Mouse (Mus musculus): ENCODE data around the gene Gm49373.
"Not testable (repeated sequence)": the region's sequence is repeated elsewhere in the genome, so short reads cannot be mapped to it uniquely, and the experiment has no call there.

Gm49373 gene

DNA sequence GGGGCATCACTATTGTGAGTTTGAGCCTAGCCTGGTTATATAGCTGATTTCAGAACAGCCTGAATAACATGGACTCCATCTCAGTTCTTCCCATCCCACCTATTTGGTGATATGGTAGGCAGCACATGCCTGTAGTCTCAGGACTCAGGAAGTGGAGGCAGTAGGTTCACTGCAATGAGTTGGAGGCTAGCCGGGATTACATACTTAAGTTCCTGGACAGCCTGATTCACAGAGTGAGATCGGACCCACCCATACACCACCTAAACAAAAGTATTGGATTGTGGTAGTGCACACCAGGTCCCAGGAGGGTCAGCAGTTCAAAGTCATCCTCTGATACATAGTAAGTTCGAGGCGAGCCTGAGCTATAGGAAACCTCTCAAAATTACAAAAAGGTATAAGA is 255 bp downstream of the Gm49373 start:
- DNase-seq (ENCODE audit: low read depth, low spot score): peak; percentile 57

DNA sequence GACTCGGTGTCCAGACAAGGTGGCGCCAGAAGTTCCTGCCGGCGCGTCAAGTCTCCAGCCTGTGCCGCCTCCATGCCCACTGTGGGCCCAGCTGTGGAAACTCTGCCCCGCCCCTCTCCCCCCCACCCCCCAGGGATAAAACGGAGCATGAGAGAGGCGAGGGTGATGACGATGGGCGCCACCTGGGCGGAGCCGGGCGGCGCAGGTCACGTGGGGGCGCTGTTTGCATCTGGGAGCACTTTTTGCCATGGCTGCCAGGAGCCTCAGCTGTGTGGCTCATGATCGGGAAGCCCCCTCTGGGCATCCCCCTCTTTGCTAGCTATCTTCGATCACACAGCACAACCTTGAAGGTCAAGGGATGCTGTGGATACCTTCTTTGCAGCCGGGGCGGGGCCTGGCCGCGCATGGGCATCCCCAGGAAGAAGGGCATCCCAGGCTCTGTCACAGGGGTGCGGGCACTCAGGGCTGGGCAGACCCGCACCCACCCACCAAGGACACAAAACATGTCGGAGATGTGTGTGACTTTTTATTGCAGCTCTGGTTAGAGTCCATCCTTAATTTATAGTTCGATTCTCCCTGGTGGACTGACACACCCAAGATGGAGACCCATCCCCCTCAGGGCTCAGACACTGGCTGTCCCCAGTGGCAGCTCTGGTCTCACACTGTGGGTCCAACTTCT is 5.8 kb downstream of the Gm49373 start, which contains the start of gene Zglp1:
Gene Zglp1 (minus strand): TSS at position 88 of the 679 bp plus-strand sequence.
- DNase-seq (ENCODE audit: low read depth, low spot score): no peak

DNA sequence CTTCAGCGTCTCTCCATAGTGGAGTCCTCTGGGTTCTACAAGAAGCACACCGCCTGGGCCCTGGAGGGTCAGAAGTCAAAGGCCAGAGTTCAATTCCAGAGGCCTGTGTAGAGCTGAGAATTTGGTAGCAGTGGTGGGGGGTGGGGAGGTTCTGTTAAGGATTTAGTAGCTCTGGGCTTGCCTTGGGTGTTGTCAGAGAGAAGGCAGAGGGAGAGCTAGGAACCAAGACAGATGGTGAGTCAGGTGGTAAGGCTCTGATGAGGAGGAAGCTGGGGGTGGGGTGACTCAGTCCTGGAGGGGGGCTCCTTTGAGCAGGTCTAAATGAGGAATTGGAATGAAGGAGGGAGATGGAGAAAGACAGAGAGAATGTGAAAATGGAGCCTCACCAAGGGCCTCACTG is 10.0 kb downstream of the Gm49373 start:
- no peak for DNase-seq (ENCODE audit: low read depth, low spot score)

DNA sequence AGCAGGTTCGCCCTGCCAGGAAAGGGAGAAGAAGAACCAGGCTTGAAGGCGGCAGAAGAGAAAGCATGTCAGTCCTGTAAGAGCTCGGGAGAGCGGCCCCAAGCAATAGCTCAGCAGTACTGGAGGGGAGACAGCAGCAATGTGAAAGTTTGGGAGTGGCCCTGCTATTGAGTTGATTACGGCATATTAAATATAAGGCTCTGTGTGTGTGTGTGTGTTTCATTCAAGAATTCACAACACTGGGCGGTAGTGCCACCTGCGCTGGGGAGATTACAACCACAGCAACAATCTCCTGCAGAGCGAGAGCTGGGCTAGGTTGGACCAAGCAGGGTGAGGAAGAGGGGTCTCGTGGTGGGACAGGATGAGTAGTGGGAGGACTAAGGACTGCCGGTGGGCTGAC is 21.3 kb downstream of the Gm49373 start:
- DNase-seq (ENCODE audit: low read depth, low spot score): no peak

DNA sequence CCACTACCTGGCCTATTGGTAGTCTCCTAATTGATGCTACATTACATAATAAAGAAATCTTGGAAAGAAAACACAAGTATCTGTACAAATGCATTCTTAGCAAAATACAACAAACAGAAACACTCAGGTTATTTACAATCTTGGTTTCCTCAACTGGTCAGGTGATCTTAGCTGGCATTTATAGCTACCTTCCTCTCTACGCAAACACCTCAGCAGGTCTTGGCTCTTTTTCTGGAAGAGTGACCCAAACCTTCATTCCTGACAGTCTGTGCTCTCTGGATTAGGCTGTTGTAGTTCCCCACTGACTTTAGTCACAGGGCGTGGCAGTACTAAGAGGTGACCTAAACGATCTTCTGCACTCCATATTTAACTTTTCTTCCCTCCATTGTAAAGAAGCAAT is 27.7 kb downstream of the Gm49373 start:
- no peak for DNase-seq (ENCODE audit: low read depth, low spot score)

DNA sequence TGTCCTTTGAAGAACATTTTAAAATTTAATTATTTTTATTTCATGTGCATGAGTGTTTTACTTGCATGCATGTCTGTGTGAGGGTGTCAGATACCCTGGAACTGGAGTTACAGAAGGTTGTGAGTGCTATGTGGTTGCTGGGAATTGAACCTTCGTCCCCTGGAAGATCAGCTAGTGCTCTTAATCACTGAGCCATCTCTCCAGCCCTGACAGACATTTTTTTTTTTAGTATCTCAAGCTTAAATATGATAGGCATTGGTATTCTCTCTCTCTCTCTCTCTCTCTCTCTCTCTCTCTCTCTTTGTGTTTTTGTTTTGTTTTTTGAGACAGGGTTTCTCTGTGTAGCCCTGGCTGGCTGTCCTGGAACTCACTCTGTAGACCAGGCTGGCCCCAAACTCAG is 28.1 kb downstream of the Gm49373 start:
- not testable (repeated sequence) for DNase-seq (ENCODE audit: low read depth, low spot score)

DNA sequence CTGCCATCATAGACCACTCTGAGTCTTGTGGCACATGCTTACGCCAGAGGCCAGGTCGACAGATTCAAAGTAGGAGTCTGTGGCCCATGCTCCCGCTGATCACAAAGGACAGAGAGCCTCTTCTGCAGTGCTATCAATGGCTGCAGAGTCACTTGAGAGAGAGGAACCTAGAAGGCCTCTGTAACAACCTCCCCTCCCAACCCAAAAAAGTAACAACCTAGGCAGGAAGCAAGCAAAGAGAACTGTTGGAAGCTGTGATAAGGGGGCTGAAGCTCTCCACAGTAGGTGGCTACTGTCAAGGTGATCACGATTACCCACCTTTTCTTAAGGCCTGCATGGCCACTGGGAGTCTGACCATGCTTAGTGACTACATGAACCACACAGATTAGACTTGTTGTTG is 29.3 kb downstream of the Gm49373 start:
- DNase-seq (ENCODE audit: low read depth, low spot score): no peak

DNA sequence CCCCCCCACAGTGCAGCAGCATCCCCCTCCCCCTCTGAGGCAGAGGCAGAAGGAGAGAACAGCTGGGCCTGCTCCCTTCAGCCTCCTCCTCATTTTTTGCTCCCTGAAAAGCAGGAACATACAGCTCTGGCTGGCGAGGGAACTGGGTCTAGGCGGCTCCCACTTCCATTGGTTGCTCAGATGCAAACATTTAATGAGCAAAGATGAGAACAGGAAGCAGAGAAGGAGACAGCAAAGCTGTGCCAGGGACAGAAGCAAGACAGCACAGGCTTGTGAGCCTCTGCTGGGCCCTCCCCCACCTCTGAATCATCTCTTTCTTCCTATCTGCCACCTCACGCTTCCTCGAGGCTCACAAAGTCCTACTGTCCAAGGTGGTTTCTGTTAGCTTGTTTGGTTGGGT is 31.6 kb downstream of the Gm49373 start:
- DNase-seq (ENCODE audit: low read depth, low spot score): no peak

DNA sequence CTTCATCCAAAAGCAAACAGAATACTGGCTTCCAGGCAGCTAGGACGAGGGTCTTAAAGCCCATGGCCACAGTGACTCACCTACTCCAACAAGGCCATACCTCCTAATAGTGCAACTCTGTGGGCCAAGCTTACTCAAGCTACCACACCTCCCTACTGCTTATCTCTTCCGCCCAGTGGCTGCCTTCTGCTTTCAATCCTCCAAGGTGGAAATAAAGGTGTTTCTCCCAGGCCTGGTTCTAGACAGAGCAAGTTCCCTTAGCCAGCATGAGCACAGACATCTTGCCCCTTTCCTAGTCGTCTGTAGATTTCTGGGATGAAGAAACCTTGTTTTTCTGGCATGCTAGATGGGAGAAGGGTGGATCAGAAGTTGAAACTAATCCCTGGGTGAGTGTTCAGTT is 33.1 kb downstream of the Gm49373 start:
- DNase-seq (ENCODE audit: low read depth, low spot score): no peak

DNA sequence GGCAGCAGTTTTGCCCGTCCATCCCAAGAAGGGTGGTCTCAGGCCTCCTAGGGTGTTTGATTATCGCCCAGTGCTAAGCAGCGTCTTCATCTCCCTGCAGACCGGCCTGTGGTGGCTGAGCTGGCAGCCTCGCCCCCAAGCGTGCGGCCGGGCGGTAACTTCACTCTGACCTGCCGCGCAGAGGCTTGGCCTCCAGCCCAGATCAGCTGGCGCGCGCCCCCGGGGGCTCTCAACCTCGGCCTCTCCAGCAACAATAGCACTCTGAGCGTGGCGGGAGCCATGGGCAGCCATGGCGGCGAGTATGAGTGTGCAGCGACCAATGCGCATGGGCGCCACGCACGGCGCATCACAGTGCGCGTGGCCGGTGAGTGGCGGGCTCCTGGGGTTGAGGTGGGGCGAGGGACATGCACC is 35.4 kb downstream of the Gm49373 start:
- no peak for DNase-seq (ENCODE audit: low read depth, low spot score)

DNA sequence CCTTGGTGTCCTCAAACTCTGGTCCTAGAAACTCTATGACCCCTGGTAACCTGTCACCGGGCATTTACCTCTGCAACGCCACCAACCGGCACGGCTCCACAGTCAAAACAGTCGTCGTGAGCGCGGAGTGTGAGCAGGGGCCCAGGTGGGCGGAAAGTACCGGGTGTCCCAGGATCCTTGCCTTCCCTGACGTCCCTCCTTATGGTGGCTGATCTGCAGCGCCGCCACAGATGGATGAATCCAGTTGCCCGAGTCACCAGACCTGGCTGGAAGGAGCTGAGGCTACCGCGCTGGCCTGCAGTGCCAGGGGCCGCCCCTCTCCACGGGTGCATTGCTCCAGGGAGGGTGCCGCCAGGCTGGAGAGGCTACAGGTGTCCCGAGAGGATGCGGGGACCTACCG is 36.2 kb downstream of the Gm49373 start:
- DNase-seq (ENCODE audit: low read depth, low spot score): no peak

DNA sequence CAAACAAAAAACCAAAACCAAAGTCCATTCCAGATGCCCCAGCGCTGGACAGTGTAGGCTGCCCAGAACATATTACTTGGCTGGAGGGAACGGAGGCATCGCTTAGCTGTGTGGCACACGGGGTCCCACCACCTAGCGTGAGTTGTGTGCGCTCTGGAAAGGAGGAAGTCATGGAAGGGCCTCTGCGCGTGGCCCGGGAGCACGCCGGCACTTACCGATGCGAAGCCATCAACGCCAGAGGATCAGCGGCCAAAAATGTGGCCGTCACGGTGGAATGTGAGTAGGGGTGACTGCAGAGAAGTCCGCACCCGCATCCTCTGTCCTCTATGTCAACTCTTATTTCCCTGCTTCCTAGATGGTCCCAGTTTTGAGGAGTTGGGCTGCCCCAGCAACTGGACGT is 36.7 kb downstream of the Gm49373 start:
- no peak for DNase-seq (ENCODE audit: low read depth, low spot score)

DNA sequence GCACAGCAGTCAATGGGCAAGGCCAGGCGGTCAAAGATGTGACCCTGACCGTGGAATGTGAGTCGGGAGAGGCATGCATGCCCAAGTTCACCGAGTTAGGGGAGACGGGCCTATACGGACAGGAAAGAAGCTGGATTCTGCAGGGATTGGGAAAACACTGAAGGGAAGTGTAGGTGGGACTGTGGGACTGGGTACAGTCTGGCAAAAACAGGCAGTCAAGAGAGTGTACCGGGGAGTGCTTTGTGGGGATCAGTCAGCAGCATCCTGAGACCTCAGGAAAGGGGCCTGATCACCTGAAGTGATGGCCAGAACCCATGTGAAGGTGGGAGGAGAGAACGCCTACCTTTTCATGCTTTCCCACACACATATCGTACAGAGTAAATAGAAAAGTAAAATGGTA is 37.3 kb downstream of the Gm49373 start:
- DNase-seq (ENCODE audit: low read depth, low spot score): no peak

DNA sequence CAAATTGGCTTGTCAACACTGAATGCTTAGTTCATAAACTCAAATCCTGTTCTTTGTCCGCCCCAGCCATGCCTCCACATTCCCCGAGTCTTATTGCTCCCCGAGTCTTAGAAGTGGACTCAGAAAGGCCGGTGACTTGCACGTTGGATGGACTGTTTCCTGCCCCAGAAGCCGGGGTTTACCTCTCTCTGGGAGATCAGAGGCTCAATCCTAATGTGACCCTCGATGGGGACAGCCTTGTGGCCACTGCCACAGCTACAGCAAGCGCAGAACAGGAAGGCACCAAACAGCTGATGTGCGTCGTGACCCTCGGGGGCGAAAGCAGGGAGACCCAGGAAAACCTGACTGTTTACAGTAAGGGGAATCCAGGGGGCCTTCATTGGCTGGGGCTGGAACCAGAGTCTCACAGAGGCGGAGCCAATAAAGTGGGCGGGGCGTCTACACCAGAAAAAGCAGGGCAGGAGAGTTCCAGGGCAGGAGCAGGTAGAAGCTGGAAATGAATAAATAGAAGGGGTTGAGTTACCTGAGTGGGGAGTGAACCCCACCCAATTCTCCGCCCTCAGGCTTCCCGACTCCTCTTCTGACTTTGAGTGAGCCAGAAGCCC is 38.3 kb downstream of the Gm49373 start:
- DNase-seq (ENCODE audit: low read depth, low spot score): peak; percentile 75

DNA sequence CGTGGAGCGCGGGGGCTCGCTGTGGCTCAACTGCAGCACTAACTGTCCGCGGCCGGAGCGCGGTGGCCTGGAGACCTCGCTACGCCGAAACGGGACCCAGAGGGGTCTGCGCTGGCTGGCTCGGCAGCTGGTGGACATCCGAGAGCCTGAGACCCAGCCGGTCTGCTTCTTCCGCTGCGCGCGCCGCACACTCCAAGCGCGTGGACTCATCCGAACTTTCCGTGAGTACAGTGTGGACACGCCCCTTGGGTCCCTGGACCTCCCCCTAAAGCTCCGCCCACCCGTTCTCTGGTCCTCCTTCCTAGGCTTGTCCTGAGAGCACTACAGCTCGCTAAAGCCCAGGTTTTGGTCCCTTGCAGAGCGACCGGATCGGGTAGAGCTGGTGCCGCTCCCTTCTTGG is 39.8 kb downstream of the Gm49373 start:
- peak; percentile 92 for DNase-seq (ENCODE audit: low read depth, low spot score)

DNA sequence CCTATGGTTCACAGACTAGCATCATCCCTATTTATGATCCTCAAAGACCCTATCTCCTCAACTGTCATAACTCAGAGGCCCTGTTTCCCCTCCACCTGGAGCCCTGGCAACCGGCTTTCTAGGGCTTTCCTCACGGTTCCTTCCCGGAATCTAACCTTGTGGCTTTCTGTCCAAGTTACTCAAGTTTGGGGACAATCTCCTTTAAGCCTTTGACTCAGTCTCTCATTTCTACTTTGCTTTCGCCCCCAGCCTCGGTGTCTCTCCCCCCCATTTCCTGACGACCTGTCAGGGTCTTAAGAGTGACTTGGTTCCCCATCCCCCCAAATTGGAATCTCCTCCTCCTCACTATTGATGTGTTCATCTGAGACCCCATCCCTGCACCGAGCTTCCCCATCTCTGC is 40.4 kb downstream of the Gm49373 start:
- no peak for DNase-seq (ENCODE audit: low read depth, low spot score)

DNA sequence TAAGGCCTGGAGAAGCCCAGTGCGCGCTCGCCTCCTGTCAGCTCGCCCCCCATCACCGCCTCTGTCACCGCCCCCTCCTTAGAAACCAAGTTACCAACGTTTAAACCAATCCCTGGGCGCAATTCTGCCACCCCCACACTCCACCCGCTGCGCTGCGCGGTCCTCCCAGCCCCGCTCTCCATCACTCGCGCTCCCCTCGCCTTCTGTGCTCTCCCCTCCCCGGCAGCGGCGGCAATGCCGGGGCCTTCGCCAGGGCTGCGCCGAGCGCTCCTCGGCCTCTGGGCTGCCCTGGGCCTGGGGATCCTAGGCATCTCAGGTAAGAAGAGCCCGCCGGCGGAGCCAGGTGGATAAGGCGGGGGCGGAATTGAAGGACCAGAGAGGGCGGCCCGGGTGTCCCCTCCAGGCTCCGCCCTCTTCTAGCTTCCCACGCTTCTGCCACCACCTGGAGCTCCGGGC is 41.0 kb downstream of the Gm49373 start, which contains the start of gene Icam5:
Gene Icam5 (plus strand): TSS at position 178 of the 456 bp plus-strand sequence.
- no peak for DNase-seq (ENCODE audit: low read depth, low spot score)

DNA sequence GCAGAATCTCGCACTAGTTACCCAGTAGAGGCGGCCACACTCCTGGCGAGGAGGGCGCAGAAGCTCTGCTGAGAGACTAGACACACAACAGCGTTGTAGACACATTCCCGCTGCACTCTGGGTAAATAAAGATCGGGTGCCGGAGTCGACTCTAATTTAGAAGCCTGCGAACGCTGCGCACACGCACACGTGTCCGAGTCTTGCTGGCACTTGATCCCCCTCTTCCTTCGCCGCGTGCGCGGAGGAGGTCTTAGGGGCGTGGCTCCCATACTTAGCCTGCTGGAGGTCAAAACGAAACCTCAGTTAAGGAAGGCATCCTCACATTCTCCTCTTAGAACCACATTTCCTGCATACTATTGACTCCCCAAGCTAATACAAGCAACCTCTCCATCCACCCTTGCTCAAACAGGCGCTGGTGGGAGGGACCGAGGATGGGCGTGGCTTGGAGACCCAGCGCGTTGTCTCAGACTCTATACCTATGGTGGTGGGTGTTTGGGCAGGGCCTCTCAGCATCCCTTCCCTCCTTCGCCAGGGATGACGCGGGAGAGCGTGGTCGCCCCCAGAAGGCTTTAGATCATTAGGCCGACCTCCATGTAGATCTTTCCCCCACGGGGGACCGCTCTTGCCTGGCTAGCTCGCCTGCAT is 41.5 kb downstream of the Gm49373 start:
- DNase-seq (ENCODE audit: low read depth, low spot score): peak; percentile 79

DNA sequence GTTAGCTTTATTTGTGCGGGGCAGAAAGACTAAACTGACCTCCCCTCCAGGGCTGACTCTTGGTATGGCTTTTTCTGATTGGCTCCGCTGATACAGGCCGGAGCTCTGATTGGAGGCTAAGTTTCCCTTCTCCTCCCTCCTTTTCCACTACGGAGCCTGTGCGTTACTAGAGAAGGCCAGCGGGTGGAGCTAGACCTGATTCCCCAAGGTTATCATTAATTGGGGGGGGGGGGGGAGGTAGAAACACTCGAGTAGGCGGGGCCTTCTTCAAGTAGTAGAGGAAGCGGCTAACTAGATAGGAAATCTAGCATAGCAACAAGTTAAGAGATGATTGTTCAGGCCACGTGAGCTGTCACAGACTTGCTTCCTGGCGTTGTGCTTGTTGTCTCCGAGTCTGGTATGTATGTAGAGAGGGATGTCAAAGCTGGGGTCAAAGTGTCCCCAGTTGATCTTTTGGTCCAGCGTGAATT is 42.1 kb downstream of the Gm49373 start:
- DNase-seq (ENCODE audit: low read depth, low spot score): peak; percentile 95

DNA sequence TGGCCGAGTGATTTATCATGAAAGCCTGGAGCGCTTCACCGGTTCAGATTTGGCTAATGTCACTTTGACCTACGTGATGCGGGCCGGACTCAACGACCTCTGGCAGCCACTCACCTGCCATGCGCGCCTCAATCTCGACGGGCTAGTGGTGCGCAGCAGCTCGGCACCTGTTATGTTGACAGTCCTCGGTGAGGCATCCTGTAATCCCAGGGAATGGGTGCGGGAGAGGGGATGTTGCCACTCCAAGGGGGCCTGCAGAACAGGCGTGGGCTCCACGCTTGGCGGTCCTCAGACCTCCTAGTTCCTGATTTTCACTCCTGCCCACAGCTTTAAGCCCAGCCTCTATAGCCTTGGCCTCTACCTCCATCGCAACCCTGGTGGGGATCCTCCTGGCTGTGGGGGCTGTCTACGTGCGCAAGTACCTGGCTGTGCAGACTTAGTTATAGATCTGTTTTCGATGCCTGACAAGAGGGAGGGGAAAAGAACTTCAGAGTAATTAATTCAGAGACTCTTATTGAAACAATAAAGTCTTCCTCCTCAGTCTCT is 42.8 kb downstream of the Gm49373 start:
- DNase-seq (ENCODE audit: low read depth, low spot score): no peak

DNA sequence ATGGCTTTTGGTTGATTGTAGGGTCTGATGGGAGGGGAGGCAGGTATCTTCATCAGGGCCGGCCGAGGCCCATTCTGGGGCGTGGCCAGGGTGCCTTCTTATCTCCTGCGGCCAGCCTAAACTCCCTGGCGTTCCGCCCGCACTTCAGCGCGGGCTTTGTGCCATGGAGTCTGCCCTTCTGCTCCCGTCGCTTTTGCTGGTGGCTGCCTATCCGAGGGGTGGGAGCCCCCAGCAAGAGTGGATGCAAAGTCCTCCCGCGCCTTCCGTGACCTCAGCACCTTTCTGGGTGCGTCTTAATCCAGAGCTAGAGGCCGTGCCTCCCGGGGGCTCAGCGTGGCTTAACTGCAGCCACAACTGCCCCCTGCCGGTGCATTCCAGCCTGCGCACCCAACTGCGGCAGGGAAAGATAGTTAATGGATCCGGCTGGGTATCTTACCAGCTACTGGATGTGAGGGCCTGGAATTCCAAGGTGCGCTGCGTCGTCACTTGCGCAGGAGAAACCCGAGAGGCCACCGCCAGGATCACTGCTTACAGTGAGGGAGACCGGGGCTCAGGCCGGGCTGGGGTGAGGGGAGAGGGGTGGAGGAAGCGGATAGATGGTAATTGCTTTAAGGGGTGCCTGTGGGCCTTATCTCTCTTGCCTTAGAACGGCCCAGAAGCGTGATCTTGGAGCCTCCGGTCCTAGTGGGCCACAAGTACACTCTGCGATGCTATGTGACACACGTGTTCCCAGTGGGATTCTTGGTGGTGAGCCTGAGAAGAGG is 43.4 kb downstream of the Gm49373 start, which contains the start of gene Icam4:
Gene Icam4 (plus strand): TSS at position 83 of the 764 bp plus-strand sequence.
- DNase-seq (ENCODE audit: low read depth, low spot score): peak; percentile 86
